Mouse (Mus musculus): Measurements from ENCODE around the gene Ccdc62.

Ccdc62 gene

GRCm38 (mm10) chr5:123933556-123933955 is 3.1 kb downstream of the Ccdc62 start:
- in situ Hi-C loops (cut with MboI; ENCODE audit: unreplicated experiment in 2 of 2), result no loop called here

DNA sequence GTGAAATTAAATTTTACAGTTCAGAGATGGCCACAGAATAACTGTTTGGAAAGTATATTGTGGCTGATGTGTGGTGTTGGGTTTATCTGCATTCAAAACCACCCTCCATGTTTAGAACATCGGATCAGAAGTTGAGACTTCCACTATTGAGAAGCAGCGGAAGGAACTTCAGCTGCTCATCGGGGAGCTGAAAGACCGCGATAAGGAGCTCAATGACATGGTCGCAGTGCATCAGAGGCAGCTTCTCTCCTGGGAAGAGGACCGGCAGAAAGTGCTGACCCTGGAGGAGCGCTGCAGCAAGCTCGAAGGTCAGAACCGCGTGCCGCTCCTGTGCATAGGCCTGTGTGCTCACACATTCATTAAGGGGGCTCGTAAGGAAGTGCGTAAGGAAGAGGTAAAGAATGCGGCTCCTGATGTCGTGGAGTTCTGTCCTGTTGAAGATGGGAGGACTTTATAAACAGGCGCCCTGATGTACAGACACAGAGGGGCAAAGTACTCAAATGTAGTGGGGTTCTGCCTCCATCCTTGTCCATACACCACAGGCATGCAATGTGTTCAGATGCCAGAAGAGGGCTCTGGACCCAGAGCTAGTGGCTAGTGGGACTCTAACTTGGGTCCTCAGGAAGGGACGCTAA is 3.6 kb downstream of the Ccdc62 start:
- in situ Hi-C loops (cut with MboI; ENCODE audit: unreplicated experiment in 2 of 2), result no loop called here

- in situ Hi-C loops (cut with MboI; ENCODE audit: unreplicated experiment in 2 of 2), result no loop called here
Measured at GRCm38 (mm10) chr5:123935931-123936330, 5.5 kb downstream of the Ccdc62 start.

- in situ Hi-C loops (cut with MboI; ENCODE audit: unreplicated experiment in 2 of 2), result no loop called here
Measured at GRCm38 (mm10) chr5:123938479-123938878, 8.0 kb downstream of the Ccdc62 start.

- in situ Hi-C loops (cut with MboI; ENCODE audit: unreplicated experiment in 2 of 2), result loop anchor here in 1 of 2 experiments (5.0 kb wide), 2 partner anchors 46 to 136 kb away; no protein-coding TSS in a partner anchor
Measured at GRCm38 (mm10) chr5:123946546-123946945, 16.1 kb downstream of the Ccdc62 start.

GRCm38 (mm10) chr5:123947041-123947761 is 16.7 kb downstream of the Ccdc62 start:
- in situ Hi-C loops (cut with MboI; ENCODE audit: unreplicated experiment in 2 of 2), result loop anchor here in 1 of 2 experiments (5.0 kb wide), 2 partner anchors 45 to 135 kb away; no protein-coding TSS in a partner anchor

DNA sequence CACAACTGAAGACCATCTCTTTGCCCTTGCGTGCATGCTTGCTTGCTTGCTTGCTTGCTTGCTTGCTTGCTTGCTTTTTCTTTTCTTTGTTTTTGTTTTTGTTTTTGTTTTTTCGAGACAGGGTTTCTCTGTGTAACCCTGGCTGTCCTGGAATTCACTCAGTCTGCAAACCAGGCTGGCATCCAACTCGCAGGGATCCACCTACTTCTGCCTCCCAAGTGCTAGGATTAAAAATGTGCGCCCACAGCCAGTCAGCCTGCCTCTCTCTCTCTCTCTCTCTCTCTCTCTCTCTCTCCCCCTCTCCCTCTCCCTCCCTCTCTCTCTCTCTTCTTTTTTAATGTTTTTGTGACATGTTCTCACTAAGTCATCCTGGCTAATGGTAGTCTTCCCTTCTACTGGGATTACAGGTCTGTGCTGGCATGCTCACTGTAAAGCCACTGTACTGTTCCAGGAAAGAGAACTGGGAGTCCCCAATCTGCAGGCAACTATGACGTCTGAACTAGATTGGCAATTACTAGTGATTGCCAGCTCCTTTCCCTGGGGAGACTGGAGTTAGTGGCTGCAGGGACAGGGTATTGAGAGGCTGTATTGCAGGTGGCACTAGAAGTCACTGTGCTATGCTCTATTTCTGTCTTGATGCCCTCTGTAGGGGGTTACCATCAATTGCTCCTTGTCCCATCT is 22.0 kb downstream of the Ccdc62 start:
- in situ Hi-C loops (cut with MboI; ENCODE audit: unreplicated experiment in 2 of 2), result loop anchor here in 1 of 2 experiments (5.0 to 25.0 kb wide), 2 partner anchors 40 to 135 kb away; partner anchors contain the start of gene Abcb9

- in situ Hi-C loops (cut with MboI; ENCODE audit: unreplicated experiment in 2 of 2), result loop anchor here in 1 of 2 experiments (25.0 kb wide), 1 partner anchor 130 kb away; the partner anchor contains the start of gene Abcb9
Measured at GRCm38 (mm10) chr5:123957213-123957612, 26.7 kb downstream of the Ccdc62 start.

GRCm38 (mm10) chr5:123959018-123959417 is 28.5 kb downstream of the Ccdc62 start:
- in situ Hi-C loops (cut with MboI; ENCODE audit: unreplicated experiment in 2 of 2), result loop anchor here in 1 of 2 experiments (25.0 kb wide), 1 partner anchor 128 kb away; the partner anchor contains the start of gene Abcb9

- in situ Hi-C loops (cut with MboI; ENCODE audit: unreplicated experiment in 2 of 2), result loop anchor here in 1 of 2 experiments (25.0 kb wide), 1 partner anchor 127 kb away; the partner anchor contains the start of gene Abcb9
Measured at GRCm38 (mm10) chr5:123960129-123960528, 29.6 kb downstream of the Ccdc62 start.

- in situ Hi-C loops (cut with MboI; ENCODE audit: unreplicated experiment in 2 of 2), result loop anchor here in 1 of 2 experiments (25.0 kb wide), 1 partner anchor 126 kb away; the partner anchor contains the start of gene Abcb9
Measured at GRCm38 (mm10) chr5:123961046-123961445, 30.6 kb downstream of the Ccdc62 start.

- in situ Hi-C loops (cut with MboI; ENCODE audit: unreplicated experiment in 2 of 2), result loop anchor here in 1 of 2 experiments (25.0 kb wide), 1 partner anchor 123 kb away; the partner anchor contains the start of gene Abcb9
Measured at GRCm38 (mm10) chr5:123964208-123964607, 33.7 kb downstream of the Ccdc62 start.

GRCm38 (mm10) chr5:123966759-123967158 is 36.3 kb downstream of the Ccdc62 start:
- in situ Hi-C loops (cut with MboI; ENCODE audit: unreplicated experiment in 2 of 2), result loop anchor here in 1 of 2 experiments (25.0 kb wide), 1 partner anchor 121 kb away; the partner anchor contains the start of gene Abcb9

DNA sequence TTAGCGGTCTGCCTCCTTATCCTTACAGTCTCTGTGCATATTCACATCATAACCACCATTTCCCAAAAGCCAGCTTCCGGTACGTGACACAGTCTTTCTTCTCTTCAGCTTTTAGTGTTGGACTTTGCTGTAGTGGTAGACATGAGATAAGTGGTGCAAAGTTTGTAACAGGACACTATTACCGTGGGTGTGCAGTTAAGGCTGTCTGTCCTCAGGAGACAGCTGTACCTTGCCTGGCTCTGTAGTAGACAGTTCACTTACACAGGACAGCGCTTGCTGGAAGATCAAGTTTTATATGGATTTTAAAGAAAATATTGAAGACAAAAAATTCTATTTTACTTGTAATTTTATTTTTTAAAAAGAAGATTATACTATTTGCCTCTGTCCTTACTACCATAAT is 38.0 kb downstream of the Ccdc62 start:
- in situ Hi-C loops (cut with MboI; ENCODE audit: unreplicated experiment in 2 of 2), result loop anchor here in 1 of 2 experiments (25.0 kb wide), 1 partner anchor 119 kb away; the partner anchor contains the start of gene Abcb9

- in situ Hi-C loops (cut with MboI; ENCODE audit: unreplicated experiment in 2 of 2), result loop anchor here in 1 of 2 experiments (25.0 kb wide), 1 partner anchor 118 kb away; the partner anchor contains the start of gene Abcb9
Measured at GRCm38 (mm10) chr5:123969216-123969615, 38.7 kb downstream of the Ccdc62 start.

GRCm38 (mm10) chr5:123970576-123970975 is 40.1 kb downstream of the Ccdc62 start:
- in situ Hi-C loops (cut with MboI; ENCODE audit: unreplicated experiment in 2 of 2), result loop anchor here in 1 of 2 experiments (25.0 kb wide), 1 partner anchor 117 kb away; the partner anchor contains the start of gene Abcb9

- in situ Hi-C loops (cut with MboI; ENCODE audit: unreplicated experiment in 2 of 2), result loop anchor here in 1 of 2 experiments (25.0 kb wide), 1 partner anchor 115 kb away; the partner anchor contains the start of gene Abcb9
Measured at GRCm38 (mm10) chr5:123972453-123972852, 42.0 kb downstream of the Ccdc62 start.

DNA sequence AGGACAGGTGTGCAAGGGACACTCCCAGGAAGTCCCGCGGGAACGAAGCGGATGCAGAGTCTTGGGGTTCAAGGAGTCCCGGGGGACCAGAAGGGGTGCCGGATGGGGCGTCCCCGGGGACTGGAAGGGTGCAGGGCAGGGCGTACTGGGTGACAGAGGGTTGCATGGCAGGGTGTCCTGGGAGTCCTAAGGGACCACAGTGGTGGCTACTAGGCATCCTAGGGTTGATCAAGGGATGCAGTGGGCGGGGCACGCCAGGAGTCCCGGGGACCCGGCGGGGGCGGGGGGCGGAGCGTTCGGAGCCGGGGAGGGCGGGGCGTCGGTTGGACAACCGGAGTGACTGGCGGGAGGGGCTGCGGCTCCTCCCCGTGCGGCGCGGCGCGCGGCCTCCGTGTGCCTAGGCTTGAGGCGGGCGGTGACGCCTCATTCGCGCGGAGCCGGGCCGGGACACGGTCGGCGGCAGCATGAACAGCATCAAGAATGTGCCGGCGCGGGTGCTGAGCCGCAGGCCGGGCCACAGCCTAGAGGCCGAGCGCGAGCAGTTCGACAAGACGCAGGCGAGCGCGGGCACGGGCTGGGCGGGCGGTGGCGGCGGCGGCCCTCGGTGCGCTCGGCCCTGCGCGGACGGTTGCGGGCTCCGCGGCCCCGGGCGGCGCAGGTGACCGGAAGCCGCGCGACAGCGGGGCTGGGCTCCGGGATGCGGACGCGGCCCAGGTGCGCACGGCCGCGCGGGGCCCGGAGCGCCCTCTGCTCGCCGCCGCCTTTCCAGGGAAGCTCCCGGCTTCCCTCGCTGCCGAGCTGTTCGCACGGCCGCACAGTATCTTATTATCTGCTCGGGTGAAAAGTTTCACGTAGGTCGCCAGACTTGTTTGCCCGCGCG is 43.1 kb downstream of the Ccdc62 start, which contains the start of gene Hip1r:
Gene Hip1r (plus strand): TSS at position 330 of the 880 bp plus-strand sequence.
- in situ Hi-C loops (cut with MboI; ENCODE audit: unreplicated experiment in 2 of 2), result loop anchor here in 1 of 2 experiments (25.0 kb wide), 1 partner anchor 114 kb away; the partner anchor contains the start of gene Abcb9

DNA sequence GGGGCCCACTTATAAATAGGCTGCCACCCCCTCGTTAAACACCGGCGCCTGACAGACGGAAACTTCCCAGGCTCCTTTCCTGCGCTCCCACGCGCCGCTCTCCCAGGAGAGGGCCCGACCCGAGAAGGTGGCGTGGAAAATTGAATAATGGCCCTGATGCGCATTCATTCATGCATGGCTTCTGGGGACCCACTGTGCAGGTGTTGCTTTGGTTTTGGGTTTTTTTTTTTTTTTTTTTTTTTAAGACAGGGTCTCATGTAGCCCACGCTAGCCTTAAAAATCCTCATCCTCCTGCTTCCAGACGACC is 43.7 kb downstream of the Ccdc62 start:
- in situ Hi-C loops (cut with MboI; ENCODE audit: unreplicated experiment in 2 of 2), result loop anchor here in 1 of 2 experiments (25.0 kb wide), 1 partner anchor 113 kb away; the partner anchor contains the start of gene Abcb9

Data from v-Abl transformed pro-B cells (cell line).